Mouse (Mus musculus) left cerebral cortex, adult 8-10 months (tissue): Measurements from ENCODE around the gene Btbd35f7. TPM values are rescaled to one million over a fixed set of nuclear protein-coding genes. Genes with fewer than 3 reads are reported as not detected.
"Not testable (repeated sequence)": the region's sequence is repeated elsewhere in the genome, so short reads cannot be mapped to it uniquely, and the experiment has no call there.

Source experiments
- DNase-seq, 2 experiments: peaks; one replicate each; pipeline ENCODE4 v3.0.0; 2022; ENCODE audit warnings: low spot score in 2 of 2
- total RNA-seq, 4 experiments: library from RNA; stranded (reverse); gene quantifications; 2 replicates each; pipeline ENCODE4 v1.2.4; 2022

The Btbd35f7 gene
- total RNA-seq: not detected

DNA sequence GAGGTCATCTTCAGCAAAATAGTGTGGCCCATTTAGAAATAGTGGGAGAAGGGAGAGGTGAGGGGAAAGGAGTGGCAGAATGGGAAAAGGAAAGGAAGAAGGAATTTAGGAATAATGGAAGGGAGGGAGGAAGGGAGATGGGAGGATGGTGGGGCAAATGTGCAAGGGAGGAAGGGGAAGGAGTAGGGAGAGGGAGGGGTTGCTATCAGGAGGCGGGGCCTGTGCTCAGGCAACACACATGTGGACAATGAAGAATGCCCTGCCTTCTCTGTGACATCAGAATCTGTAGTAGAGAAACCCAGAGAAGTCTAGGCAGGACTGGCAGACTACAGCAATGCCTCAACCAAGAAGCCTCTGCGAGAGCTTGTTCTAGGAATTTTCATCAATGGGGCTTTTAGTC, at the start of gene Btbd35f7:
Gene Btbd35f7, plus strand, starts transcription at position 301 of the 400 bp plus-strand sequence.
- not testable (repeated sequence) for DNase-seq

Other genes with a start within 250 kb of the Btbd35f7 start
- not detected for gene Mycs, start 199.8 kb upstream of the Btbd35f7 start, total RNA-seq